Mouse (Mus musculus): ENCODE results near the gene Taok3.

Gene Taok3

GRCm38 (mm10) chr5:117178079-117178478 lies 58.1 kb downstream of the Taok3 start:
- peak; percentile 87 for DNase-seq (ENCODE audit: low read depth, low spot score)

GRCm38 (mm10) chr5:117178486-117178885 lies 58.6 kb downstream of the Taok3 start:
- DNase-seq (ENCODE audit: low read depth, low spot score) = peak; percentile 88

- DNase-seq (ENCODE audit: low read depth, low spot score) = no peak
Measured at GRCm38 (mm10) chr5:117181921-117182320, 62.0 kb downstream of the Taok3 start.

- no peak for DNase-seq (ENCODE audit: low read depth, low spot score)
Measured at GRCm38 (mm10) chr5:117182411-117182810, 62.5 kb downstream of the Taok3 start.

GRCm38 (mm10) chr5:117184832-117185231 lies 64.9 kb downstream of the Taok3 start:
- no peak for DNase-seq (ENCODE audit: low read depth, low spot score)

GRCm38 (mm10) chr5:117185673-117186072 lies 65.7 kb downstream of the Taok3 start:
- DNase-seq (ENCODE audit: low read depth, low spot score) = peak; percentile 45

- no peak for DNase-seq (ENCODE audit: low read depth, low spot score)
Measured at GRCm38 (mm10) chr5:117192061-117192460, 72.1 kb downstream of the Taok3 start.

GRCm38 (mm10) chr5:117193748-117194147 lies 73.8 kb downstream of the Taok3 start:
- DNase-seq (ENCODE audit: low read depth, low spot score) = no peak

GRCm38 (mm10) chr5:117194672-117195071 lies 74.7 kb downstream of the Taok3 start:
- DNase-seq (ENCODE audit: low read depth, low spot score) = no peak

- no peak for DNase-seq (ENCODE audit: low read depth, low spot score)
Measured at GRCm38 (mm10) chr5:117196551-117196950, 76.6 kb downstream of the Taok3 start.

- DNase-seq (ENCODE audit: low read depth, low spot score) = no peak
Measured at GRCm38 (mm10) chr5:117198390-117198789, 78.5 kb downstream of the Taok3 start.

GRCm38 (mm10) chr5:117207286-117207685 lies 87.4 kb downstream of the Taok3 start:
- no peak for DNase-seq (ENCODE audit: low read depth, low spot score)

- DNase-seq (ENCODE audit: low read depth, low spot score) = no peak
Measured at GRCm38 (mm10) chr5:117214016-117214415, 94.1 kb downstream of the Taok3 start.

GRCm38 (mm10) chr5:117231059-117231458 lies 111.1 kb downstream of the Taok3 start:
- DNase-seq (ENCODE audit: low read depth, low spot score) = no peak

GRCm38 (mm10) chr5:117236540-117236939 lies 116.6 kb downstream of the Taok3 start:
- DNase-seq (ENCODE audit: low read depth, low spot score) = no peak

- no peak for DNase-seq (ENCODE audit: low read depth, low spot score)
Measured at GRCm38 (mm10) chr5:117239106-117239505, 119.2 kb downstream of the Taok3 start.

GRCm38 (mm10) chr5:117240321-117240731 lies 120.4 kb downstream of the Taok3 start:
- no peak for DNase-seq (ENCODE audit: low read depth, low spot score)

GRCm38 (mm10) chr5:117240761-117241322 lies 120.9 kb downstream of the Taok3 start:
- no peak for DNase-seq (ENCODE audit: low read depth, low spot score)

GRCm38 (mm10) chr5:117241935-117242531 lies 122.1 kb downstream of the Taok3 start:
- DNase-seq (ENCODE audit: low read depth, low spot score) = no peak

- no peak for DNase-seq (ENCODE audit: low read depth, low spot score)
Measured at GRCm38 (mm10) chr5:117242671-117243478, 122.9 kb downstream of the Taok3 start.

- no peak for DNase-seq (ENCODE audit: low read depth, low spot score)
Measured at GRCm38 (mm10) chr5:117245170-117245569, 125.2 kb downstream of the Taok3 start.

- DNase-seq (ENCODE audit: low read depth, low spot score) = no peak
Measured at GRCm38 (mm10) chr5:117248351-117248750, 128.4 kb downstream of the Taok3 start.

- no peak for DNase-seq (ENCODE audit: low read depth, low spot score)
Measured at GRCm38 (mm10) chr5:117250796-117251195, 130.9 kb downstream of the Taok3 start.
